Mouse (Mus musculus) midbrain, postnatal 0 days (tissue): ENCODE results near the gene E330009J07Rik. TPM values are rescaled to one million over a fixed set of nuclear protein-coding genes. Genes with fewer than 3 reads are reported as not detected.

Experiments
- ATAC-seq: fragments of 200-750 bp; cut with Nextera tagmentation; 2 replicates; pipeline ENCODE4 v1.8.0; 2017; ENCODE audit warnings: moderate number of reproducible peaks, mild to moderate bottlenecking, moderate TSS enrichment, moderate library complexity; ENCODE audit not compliant: low FRiP score
- DNase-seq: peaks from one replicate; pipeline ENCODE4 v3.0.0-alpha.2; 2015; ENCODE audit warnings: low spot score
- H3K27ac ChIP-seq: fragments of 300-500 bp; sonication (generic); 2 replicates; pipeline ENCODE4 v1.5.1; 2014; ENCODE audit warnings: low read depth, mild to moderate bottlenecking, low read length, mixed read lengths
- H3K27me3 ChIP-seq: fragments of 300-500 bp; sonication (generic); 2 replicates; pipeline ENCODE4 v1.6.1; 2014; ENCODE audit warnings: low read length, control low read depth, mixed read lengths; ENCODE audit not compliant: insufficient read depth
- H3K36me3 ChIP-seq: fragments of 300-500 bp; sonication (generic); 2 replicates; pipeline ENCODE4 v1.6.1; 2014; ENCODE audit warnings: low read length, control low read depth, mixed read lengths; ENCODE audit not compliant: insufficient read depth
- H3K4me1 ChIP-seq: fragments of 300-500 bp; sonication (generic); 2 replicates; pipeline ENCODE4 v1.6.1; 2014; ENCODE audit warnings: mild to moderate bottlenecking, control low read depth, antibody characterized with exemption, low read length, mixed read lengths; ENCODE audit not compliant: insufficient read depth
- H3K4me2 ChIP-seq: fragments of 300-500 bp; sonication (generic); 2 replicates; pipeline ENCODE4 v1.6.1; 2014; ENCODE audit warnings: low read depth, mild to moderate bottlenecking, low read length, mixed read lengths; ENCODE audit not compliant: poor library complexity, severe bottlenecking
- H3K4me3 ChIP-seq: fragments of 300-500 bp; sonication (generic); 2 replicates; pipeline ENCODE4 v1.5.1; 2014; ENCODE audit warnings: low read depth, mild to moderate bottlenecking, low read length, moderate library complexity
- H3K9ac ChIP-seq: fragments of 300-500 bp; sonication (generic); replicated peaks from 2 replicates; pipeline ENCODE4 v1.6.1; 2014; ENCODE audit warnings: mild to moderate bottlenecking, low read length, moderate library complexity, mixed read lengths; ENCODE audit not compliant: poor library complexity, severe bottlenecking
- H3K9me3 ChIP-seq: fragments of 300-500 bp; sonication (generic); 2 replicates; pipeline ENCODE4 v1.6.1; 2016; ENCODE audit warnings: low read length, control low read depth
- CTCF ChIP-seq: IDR thresholded peaks from 2 replicates; pipeline ENCODE4 v1.5.1; 2016; ENCODE audit warnings: antibody characterized with exemption, mild to moderate bottlenecking
- WGBS: fragments of 180-500 bp; shearing (Covaris S2); extraction: QIAGEN DNeasy Blood & Tissue Kit; methylation state at CpG from one replicate; pipeline ENCODE4 v1.1.7; 2014; 5-methylcytosine and 5-hydroxymethylcytosine counted together
- polyA plus RNA-seq: library from polyadenylated mRNA; unstranded; fragments of >200 nt; fragmentation: Nextera tagmentation; extraction: Ambion mirVana; gene quantifications from 2 replicates; pipeline ENCODE4 v1.2.1, GENCODE M21; 2015
- total RNA-seq: library from RNA; depleted of rRNA; stranded (reverse); fragments of >200 nt; gene quantifications from 2 replicates; pipeline ENCODE4 v1.2.3, GENCODE M21; 2014

The E330009J07Rik gene
- total and polyA plus RNA-seq, 2 experiments from 2014 or later, result 7.8 to 20.0 TPM

GRCm38 (mm10) chr6:40390975-40391374, 45.0 kb downstream of the E330009J07Rik start:
- no peak overlapping the region for H3K4me2 ChIP-seq
- peak; percentile 67 for TF ChIP-seq CTCF
- no peaks in the 10 kb centered on the region for H3K4me1 ChIP-seq
- ATAC-seq, result no peak
- no peak overlapping the region for H3K9ac ChIP-seq
- 79% methylated on average over 1 of the region's 1 CpGs for WGBS
- no peak overlapping the region for H3K4me3 ChIP-seq
- H3K27me3 ChIP-seq, result no peaks in the 10 kb centered on the region
- H3K36me3 ChIP-seq, result peaks cover 16% of the 10 kb centered on the region; the same call in 1 of the 2 replicates
- H3K9me3 ChIP-seq, result no peaks in the 10 kb centered on the region
- no peak overlapping the region for H3K27ac ChIP-seq
- peak; percentile 23 for DNase-seq

- no peak for TF ChIP-seq CTCF
- no peak overlapping the region for H3K27ac ChIP-seq
- no peaks in the 10 kb centered on the region for H3K27me3 ChIP-seq
- no peak overlapping the region for H3K9ac ChIP-seq
- ATAC-seq (no peak), DNase-seq (no peak)
- peaks cover 12% of the 10 kb centered on the region; the same call in 1 of the 2 replicates for H3K36me3 ChIP-seq
- H3K9me3 ChIP-seq, result no peaks in the 10 kb centered on the region
- H3K4me2 ChIP-seq, result no peak overlapping the region
- H3K4me3 ChIP-seq, result no peak overlapping the region
- H3K4me1 ChIP-seq, result no peaks in the 10 kb centered on the region
- WGBS, result 62% methylated on average over 4 of the region's 4 CpGs
Measured at GRCm38 (mm10) chr6:40388660-40389059, 47.3 kb downstream of the E330009J07Rik start.

- Histone ChIP-seq H3K36me3 (peaks cover 18% of the 10 kb centered on the region; the same call in 1 of the 2 replicates), H3K4me3 (no peak overlapping the region), H3K9me3 (no peaks in the 10 kb centered on the region), H3K9ac (no peak overlapping the region), H3K27me3 (no peaks in the 10 kb centered on the region), H3K4me2 (no peak overlapping the region), H3K27ac (no peak overlapping the region), H3K4me1 (no peaks in the 10 kb centered on the region)
- 29% methylated on average over 3 of the region's 3 CpGs for WGBS
- DNase-seq, result no peak
- ATAC-seq, result no peak
- no peak for TF ChIP-seq CTCF
Measured at GRCm38 (mm10) chr6:40385682-40386081, 50.3 kb downstream of the E330009J07Rik start.

GRCm38 (mm10) chr6:40381908-40382307, 54.0 kb downstream of the E330009J07Rik start:
- Histone ChIP-seq H3K4me2 (no peak overlapping the region), H3K4me3 (no peak overlapping the region), H3K36me3 (peaks cover 14% of the 10 kb centered on the region), H3K27ac (no peak overlapping the region), H3K9me3 (no peaks in the 10 kb centered on the region), H3K27me3 (no peaks in the 10 kb centered on the region), H3K9ac (no peak overlapping the region), H3K4me1 (no peaks in the 10 kb centered on the region)
- WGBS, result 87% methylated on average over 4 of the region's 4 CpGs
- DNase-seq (no peak), ATAC-seq (no peak)
- TF ChIP-seq CTCF, result no peak

- ATAC-seq, result no peak
- DNase-seq, result no peak
- no peak overlapping the region for H3K27ac ChIP-seq
- H3K4me1 ChIP-seq, result no peaks in the 10 kb centered on the region
- H3K4me2 ChIP-seq, result no peak overlapping the region
- no peaks in the 10 kb centered on the region for H3K9me3 ChIP-seq
- no peaks in the 10 kb centered on the region for H3K27me3 ChIP-seq
- TF ChIP-seq CTCF, result no peak
- H3K36me3 ChIP-seq, result peaks cover 9% of the 10 kb centered on the region
- no peak overlapping the region for H3K9ac ChIP-seq
- H3K4me3 ChIP-seq, result no peak overlapping the region
- whole genome bisulfite sequencing, result 91% methylated on average over 3 of the region's 3 CpGs
Measured at GRCm38 (mm10) chr6:40380181-40380580, 55.8 kb downstream of the E330009J07Rik start.

GRCm38 (mm10) chr6:40371031-40371430, 64.9 kb downstream of the E330009J07Rik start:
- WGBS, result 96% methylated on average over 6 of the region's 6 CpGs
- ATAC-seq, result no peak

More at GRCm38 (mm10) chr6:40371031-40371430, 64.9 kb downstream of the E330009J07Rik start:
- Histone ChIP-seq H3K36me3 (peaks cover 5% of the 10 kb centered on the region), H3K4me2 (no peak overlapping the region), H3K27ac (no peak overlapping the region), H3K9me3 (no peaks in the 10 kb centered on the region), H3K4me3 (no peak overlapping the region), H3K27me3 (no peaks in the 10 kb centered on the region), H3K4me1 (no peaks in the 10 kb centered on the region), H3K9ac (no peak overlapping the region)
- DNase-seq, result no peak
- TF ChIP-seq CTCF, result no peak
